Mouse (Mus musculus) forelimb bud, embryonic 11.5 days (tissue): ENCODE results near the gene Tmie.
"Not testable (repeated sequence)": the region's sequence is repeated elsewhere in the genome, so short reads cannot be mapped to it uniquely, and the experiment has no call there.

Experiments
- DNase-seq: peaks from one replicate; pipeline ENCODE4 v3.0.0-alpha.2; 2012; ENCODE audit warnings: low read depth, low spot score

Gene Tmie

DNA sequence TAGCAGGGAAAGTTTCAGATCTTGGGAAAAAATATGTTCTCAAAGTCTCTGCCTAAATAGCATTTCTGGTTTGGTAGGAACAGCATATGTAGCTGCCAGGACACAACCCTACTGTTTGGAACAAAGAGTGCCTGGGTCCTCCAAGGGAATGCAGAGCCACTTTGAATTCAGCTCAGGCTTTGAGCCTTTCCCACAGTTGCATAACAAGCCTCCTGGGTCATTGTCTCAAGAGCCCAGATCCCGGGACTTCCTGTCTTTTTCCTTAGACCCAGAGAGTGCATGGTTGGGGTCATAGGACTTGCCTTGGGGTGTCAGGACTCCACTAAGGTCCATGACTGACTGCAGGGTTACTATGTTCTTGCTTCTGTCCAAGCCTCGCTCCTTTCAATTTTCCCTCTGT is 43.8 kb downstream of the Tmie start:
- DNase-seq, result no peak

DNA sequence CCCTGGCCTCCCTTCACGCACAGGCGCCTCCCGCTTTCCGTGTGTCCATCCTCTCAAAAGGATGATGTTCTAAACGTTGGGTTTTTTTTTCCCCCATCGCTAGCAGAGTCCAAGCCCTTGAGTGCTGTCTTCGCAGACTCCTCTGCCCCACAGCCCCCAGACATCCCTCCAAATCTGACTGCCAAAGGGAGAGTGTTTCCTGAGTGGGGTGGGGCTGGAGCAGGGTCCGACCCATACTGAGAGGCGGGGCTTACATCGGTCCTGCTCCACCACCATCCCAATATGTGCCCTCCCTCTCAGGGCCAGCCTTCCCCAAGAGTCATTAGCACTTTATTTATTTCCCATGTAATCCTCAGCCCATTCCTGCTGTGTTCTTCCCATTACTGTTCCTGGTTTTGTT is 45.0 kb downstream of the Tmie start:
- no peak for DNase-seq

DNA sequence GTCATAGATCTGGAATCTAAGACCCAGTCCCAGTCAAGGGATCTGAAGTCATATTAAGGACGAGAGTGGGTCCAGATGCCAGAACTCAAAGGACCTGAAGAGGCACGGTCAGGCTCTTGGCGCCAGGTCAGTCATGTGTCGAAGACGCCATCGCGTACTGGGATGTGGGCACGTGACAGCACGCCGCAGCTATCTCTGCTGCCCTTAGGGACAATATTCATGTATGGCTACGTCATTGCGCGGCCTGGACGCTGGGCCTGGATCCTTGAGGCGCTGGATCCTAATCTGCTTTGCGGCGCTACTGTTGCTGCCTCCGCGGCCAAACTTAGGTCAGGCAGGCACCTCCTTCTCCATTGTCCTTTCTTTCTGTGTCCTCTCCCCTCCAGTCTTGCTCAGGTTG is 45.5 kb downstream of the Tmie start, which contains the start of gene Prss45:
Gene Prss45, plus strand, starts transcription at position 178 of the 400 bp plus-strand sequence.
- DNase-seq, result no peak

DNA sequence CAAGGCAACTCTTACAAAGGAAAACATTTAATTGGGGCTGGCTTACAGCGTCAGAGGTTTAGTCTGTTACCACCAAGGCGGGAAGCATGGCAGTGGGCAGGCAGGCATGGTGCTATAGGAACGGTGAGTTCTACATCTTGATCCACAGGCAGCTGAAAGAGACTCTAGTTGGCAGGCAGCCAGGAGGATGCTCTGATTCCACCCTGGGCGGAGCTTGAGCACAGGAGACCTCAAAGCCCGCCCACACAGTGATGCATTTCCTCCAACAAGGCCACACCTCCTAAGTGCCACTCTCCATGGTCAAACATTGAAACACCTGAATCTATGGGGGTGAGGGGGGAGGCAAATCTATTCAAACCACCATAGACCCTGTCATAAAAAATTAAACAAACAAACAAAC is 46.9 kb downstream of the Tmie start:
- no peak for DNase-seq

DNA sequence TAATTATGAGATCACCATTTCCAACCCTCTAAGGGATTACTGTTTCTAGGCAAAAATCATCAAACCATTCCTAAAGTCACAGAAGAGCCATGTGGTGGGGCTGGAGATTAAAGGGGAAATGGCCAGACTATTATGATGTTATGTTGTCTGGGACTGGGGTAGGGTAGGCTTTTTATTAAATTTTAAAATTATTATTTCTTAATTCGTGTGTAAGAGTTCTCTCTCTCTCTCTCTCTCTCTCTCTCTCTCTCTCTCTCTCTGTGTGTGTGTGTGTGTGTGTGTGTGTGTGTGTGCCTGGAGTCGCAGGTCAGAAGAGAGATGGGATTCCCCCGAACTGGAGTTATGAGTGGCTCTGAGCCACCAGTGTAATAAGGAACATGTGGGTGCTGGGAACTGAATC is 53.5 kb downstream of the Tmie start, which contains the start of gene Prss43:
Gene Prss43, plus strand, starts transcription at position 301 of the 400 bp plus-strand sequence.
- no peak for DNase-seq

DNA sequence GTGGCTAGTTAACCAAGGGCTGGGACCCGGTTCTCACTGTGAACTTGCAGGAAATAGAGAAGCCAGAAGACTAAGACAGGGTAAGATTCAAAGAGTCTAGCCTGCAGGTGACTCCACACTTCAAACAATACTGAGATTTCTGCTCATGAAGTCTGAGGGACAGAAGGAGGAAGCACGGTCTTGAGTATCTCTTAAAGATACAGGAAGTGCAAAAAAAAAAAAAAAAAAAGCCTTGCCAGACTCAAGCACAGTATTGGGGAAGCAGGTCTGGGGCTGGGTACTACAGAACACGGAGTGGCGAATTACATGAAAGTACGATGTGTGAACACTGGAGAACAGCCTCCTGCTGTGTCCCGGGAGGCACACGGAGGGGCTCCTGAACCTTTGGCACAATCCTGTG is 54.1 kb downstream of the Tmie start:
- no peak for DNase-seq

DNA sequence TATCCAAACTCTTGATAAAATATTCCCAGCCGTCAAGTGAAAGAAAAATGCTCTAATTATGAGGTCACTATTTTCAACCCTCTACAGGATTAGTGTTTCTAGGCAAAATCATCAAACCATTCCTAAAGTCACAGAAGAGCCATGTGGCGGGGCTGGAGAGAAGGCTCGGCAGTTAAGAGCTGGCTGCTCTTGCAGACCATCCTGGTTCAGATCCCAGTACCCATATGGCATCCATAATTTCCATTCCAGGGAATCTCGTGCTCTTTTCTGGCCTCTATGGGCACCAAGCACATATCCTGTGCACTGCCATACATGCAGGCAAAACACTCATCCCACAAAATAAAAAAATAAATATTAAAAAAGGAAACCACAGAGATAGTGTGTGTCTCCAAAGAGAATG is 54.5 kb downstream of the Tmie start:
- DNase-seq, result no peak

DNA sequence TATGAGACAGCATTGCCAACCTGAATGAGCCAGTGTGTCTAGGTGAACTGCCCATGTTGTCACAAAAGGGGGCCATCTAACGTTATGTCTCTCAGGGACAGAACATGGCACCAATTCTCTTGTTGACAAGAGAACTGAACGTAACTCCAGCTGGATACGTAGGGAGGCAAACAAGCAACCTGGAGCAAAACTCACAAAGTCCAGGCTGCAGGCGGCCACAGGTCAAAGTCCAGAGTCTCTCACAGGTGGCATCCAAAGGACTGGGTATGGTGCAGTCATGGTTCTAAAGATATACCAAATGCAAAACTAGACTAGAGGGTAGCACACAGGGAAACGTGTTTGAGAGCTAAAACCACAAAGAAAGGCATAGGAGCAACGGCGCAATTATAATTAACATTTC is 58.5 kb downstream of the Tmie start:
- DNase-seq, result no peak

DNA sequence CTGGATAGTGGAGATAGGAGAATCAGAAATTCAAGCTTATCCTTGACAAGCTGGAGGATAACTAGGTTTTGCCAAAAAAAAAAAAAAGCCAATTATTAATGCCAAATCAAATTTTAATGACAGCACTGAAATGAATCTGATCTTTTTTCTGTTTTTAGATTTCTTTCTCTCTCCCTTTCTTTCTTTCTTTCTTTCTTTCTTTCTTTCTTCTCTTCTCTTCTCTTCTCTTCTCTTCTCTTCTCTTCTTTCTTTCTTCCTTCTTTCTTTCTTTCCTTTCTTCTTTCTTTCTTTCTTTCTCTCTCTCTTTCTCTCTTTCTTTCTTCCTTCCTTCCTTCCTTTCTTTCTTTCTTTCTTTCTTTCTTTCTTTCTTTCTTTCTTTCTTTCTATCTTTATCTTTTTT is 59.4 kb downstream of the Tmie start:
- DNase-seq, result not testable (repeated sequence)
